Mouse (Mus musculus) forebrain, embryonic 16.5 days (tissue): ENCODE data around the gene Prlh. TPM values are rescaled to one million over a fixed set of nuclear protein-coding genes. Genes with fewer than 3 reads are reported as not detected.

Source experiments
- ATAC-seq: fragments of 200-750 bp; cut with Nextera tagmentation; 2 replicates; pipeline ENCODE4 v1.8.0; 2017; ENCODE audit warnings: mild to moderate bottlenecking, moderate library complexity
- H3K27ac ChIP-seq: fragments of 300-500 bp; sonication (generic); 2 replicates; pipeline ENCODE4 v1.5.1; 2014; ENCODE audit warnings: low read length, control low read depth
- H3K27me3 ChIP-seq: fragments of 300-500 bp; sonication (generic); replicated peaks from 2 replicates; pipeline ENCODE4 v1.6.1; 2014; ENCODE audit warnings: low read length; ENCODE audit not compliant: control insufficient read depth, insufficient read depth
- H3K36me3 ChIP-seq: fragments of 300-500 bp; sonication (generic); 2 replicates; pipeline ENCODE4 v1.6.1; 2014; ENCODE audit not compliant: control insufficient read depth, insufficient read depth
- H3K4me1 ChIP-seq: fragments of 300-500 bp; sonication (generic); replicated peaks from 2 replicates; pipeline ENCODE4 v1.6.1; 2014; ENCODE audit warnings: low read length; ENCODE audit not compliant: control insufficient read depth, insufficient read depth
- H3K4me2 ChIP-seq: fragments of 300-500 bp; sonication (generic); 2 replicates; pipeline ENCODE4 v1.6.1; 2014; ENCODE audit warnings: mild to moderate bottlenecking, low read length, control low read depth
- H3K4me3 ChIP-seq: fragments of 300-500 bp; sonication (generic); replicated peaks from 2 replicates; pipeline ENCODE4 v1.5.1; 2014; ENCODE audit warnings: mild to moderate bottlenecking, low read length, control low read depth
- H3K9ac ChIP-seq: fragments of 300-500 bp; sonication (generic); replicated peaks from 2 replicates; pipeline ENCODE4 v1.6.1; 2014; ENCODE audit warnings: low read depth, low read length, control low read depth
- H3K9me3 ChIP-seq: fragments of 300-500 bp; sonication (generic); 2 replicates; pipeline ENCODE4 v1.6.1; 2016; ENCODE audit warnings: low read length; ENCODE audit not compliant: control insufficient read depth
- WGBS: fragments of 180-500 bp; shearing (Covaris S2); extraction: QIAGEN DNeasy Blood & Tissue Kit; methylation state at CpG from one replicate; pipeline ENCODE4 v1.1.7; 2014; 5-methylcytosine and 5-hydroxymethylcytosine counted together
- polyA plus RNA-seq: library from polyadenylated mRNA; unstranded; fragments of >200 nt; fragmentation: Nextera tagmentation; extraction: Ambion mirVana; gene quantifications from 2 replicates; pipeline ENCODE4 v1.2.1, GENCODE M21; 2015

Prlh gene
- polyA plus RNA-seq, result not detected in 2 replicates

- no peaks in the 10 kb centered on the region for H3K27me3 ChIP-seq
- H3K9ac ChIP-seq, result no peak within 1 kb of the TSS
- no peak within 1 kb of the TSS for H3K27ac ChIP-seq
- H3K4me1 ChIP-seq, result no peaks in the 10 kb centered on the region
- WGBS, result 88% methylated on average over 8 of the region's 8 CpGs
- H3K9me3 ChIP-seq, result no peaks in the 10 kb centered on the region
- no peaks in the 10 kb centered on the region for H3K36me3 ChIP-seq
- H3K4me2 ChIP-seq, result no peak within 1 kb of the TSS
- H3K4me3 ChIP-seq, result no peak within 1 kb of the TSS
- no peak for ATAC-seq
Measured at GRCm38 (mm10) chr1:90952808-90953207, at the start of gene Prlh. Gene Prlh (plus strand): TSS chr1:90953108.

- Histone ChIP-seq H3K36me3 (no peaks in the 10 kb centered on the region), H3K9me3 (no peaks in the 10 kb centered on the region), H3K4me1 (no peaks in the 10 kb centered on the region), H3K27ac (no peak overlapping the region), H3K4me3 (no peak overlapping the region), H3K27me3 (no peaks in the 10 kb centered on the region), H3K9ac (no peak overlapping the region), H3K4me2 (no peak overlapping the region)
- ATAC-seq, result no peak
- WGBS, result 56% methylated on average over 3 of the region's 3 CpGs
Measured at GRCm38 (mm10) chr1:90903211-90903945, 49.5 kb upstream of the Prlh start.

GRCm38 (mm10) chr1:90903971-90904458 is 48.9 kb upstream of the Prlh start:
- Histone ChIP-seq H3K9ac (no peak overlapping the region), H3K4me1 (no peaks in the 10 kb centered on the region), H3K36me3 (no peaks in the 10 kb centered on the region), H3K4me2 (no peak overlapping the region), H3K4me3 (no peak overlapping the region), H3K27ac (no peak overlapping the region), H3K27me3 (no peaks in the 10 kb centered on the region), H3K9me3 (no peaks in the 10 kb centered on the region)
- no peak for ATAC-seq
- 70% methylated on average over 8 of the region's 8 CpGs for WGBS

- no peaks in the 10 kb centered on the region for H3K9me3 ChIP-seq
- H3K36me3 ChIP-seq, result no peaks in the 10 kb centered on the region
- 0 out of 2 replicates have a peak, but pooled peaks cover under 1% of the 10 kb centered on the region for H3K4me1 ChIP-seq
- H3K27ac ChIP-seq, result no peak overlapping the region
- H3K9ac ChIP-seq, result no peak overlapping the region
- WGBS, result 87% methylated on average over 7 of the region's 7 CpGs
- no peak overlapping the region for H3K4me3 ChIP-seq
- ATAC-seq, result no peak
- no peak overlapping the region for H3K4me2 ChIP-seq
- no peaks in the 10 kb centered on the region for H3K27me3 ChIP-seq
Measured at GRCm38 (mm10) chr1:90904729-90905404, 48.0 kb upstream of the Prlh start.

- H3K4me3 ChIP-seq, result no peak overlapping the region
- 17% methylated on average over 2 of the region's 2 CpGs for WGBS
- no peak overlapping the region for H3K27ac ChIP-seq
- H3K36me3 ChIP-seq, result no peaks in the 10 kb centered on the region
- H3K4me1 ChIP-seq, result 0 out of 2 replicates have a peak, but pooled peaks cover 2% of the 10 kb centered on the region
- no peak overlapping the region for H3K4me2 ChIP-seq
- H3K9me3 ChIP-seq, result no peaks in the 10 kb centered on the region
- no peaks in the 10 kb centered on the region for H3K27me3 ChIP-seq
- ATAC-seq, result no peak
- H3K9ac ChIP-seq, result no peak overlapping the region
Measured at GRCm38 (mm10) chr1:90906357-90906756, 46.6 kb upstream of the Prlh start.

- Histone ChIP-seq H3K9me3 (no peaks in the 10 kb centered on the region), H3K9ac (no peak overlapping the region), H3K27me3 (no peaks in the 10 kb centered on the region), H3K4me3 (no peak overlapping the region), H3K4me1 (0 out of 2 replicates have a peak, but pooled peaks cover 2% of the 10 kb centered on the region), H3K36me3 (no peaks in the 10 kb centered on the region), H3K4me2 (no peak overlapping the region), H3K27ac (no peak overlapping the region)
- no peak for ATAC-seq
Measured at GRCm38 (mm10) chr1:90909161-90909560, 43.7 kb upstream of the Prlh start.

- Histone ChIP-seq H3K9ac (no peak overlapping the region), H3K4me1 (peaks cover 3% of the 10 kb centered on the region), H3K4me3 (no peak overlapping the region), H3K9me3 (no peaks in the 10 kb centered on the region), H3K36me3 (no peaks in the 10 kb centered on the region), H3K4me2 (no peak overlapping the region), H3K27ac (no peak overlapping the region), H3K27me3 (0 out of 2 replicates have a peak, but pooled peaks cover under 1% of the 10 kb centered on the region)
- no peak for ATAC-seq
- 34% methylated on average over 17 of the region's 17 CpGs for WGBS
Measured at GRCm38 (mm10) chr1:90909631-90910152, 43.2 kb upstream of the Prlh start.

GRCm38 (mm10) chr1:90913231-90913630 is 39.7 kb upstream of the Prlh start:
- WGBS, result 72% methylated on average over 6 of the region's 6 CpGs
- peaks cover 7% of the 10 kb centered on the region for H3K4me1 ChIP-seq
- ATAC-seq, result no peak
- H3K36me3 ChIP-seq, result no peaks in the 10 kb centered on the region
- no peaks in the 10 kb centered on the region for H3K9me3 ChIP-seq
- no peak overlapping the region for H3K4me2 ChIP-seq
- H3K27ac ChIP-seq, result no peak overlapping the region
- 0 out of 2 replicates have a peak, but pooled peaks cover 4% of the 10 kb centered on the region for H3K27me3 ChIP-seq
- H3K9ac ChIP-seq, result no peak overlapping the region
- no peak overlapping the region for H3K4me3 ChIP-seq

GRCm38 (mm10) chr1:90914948-90915569 is 37.8 kb upstream of the Prlh start, which contains the start of gene Mlph:
Gene Mlph (plus strand): TSS chr1:90915085.
- peak within 1 kb of the TSS; percentile 8; the same call in 1 of the 2 replicates for H3K4me3 ChIP-seq
- H3K4me1 ChIP-seq, result peaks cover 5% of the 10 kb centered on the region
- no peak for ATAC-seq

More at GRCm38 (mm10) chr1:90914948-90915569, 37.8 kb upstream of the Prlh start, which contains the start of gene Mlph:
- peak within 1 kb of the TSS; percentile 29 for H3K4me2 ChIP-seq
- 0 out of 2 replicates have a peak, but pooled peaks cover 4% of the 10 kb centered on the region for H3K27me3 ChIP-seq
- H3K9ac ChIP-seq, result no peak within 1 kb of the TSS
- WGBS, result 3% methylated on average over 18 of the region's 18 CpGs
- peaks cover 2% of the 10 kb centered on the region; the same call in 1 of the 2 replicates for H3K9me3 ChIP-seq
- H3K36me3 ChIP-seq, result no peaks in the 10 kb centered on the region
- H3K27ac ChIP-seq, result no peak within 1 kb of the TSS
